Mouse (Mus musculus): ENCODE results near the gene Nek7.
A peak's percentile ranks its signal among the peaks of the same experiment; 100 is the strongest.

Gene Nek7

GRCm38 (mm10) chr1:138568434-138569232 is 51.3 kb downstream of the Nek7 start:
- no peak for DNase-seq

GRCm38 (mm10) chr1:138567946-138568345 is 52.0 kb downstream of the Nek7 start:
- no peak for DNase-seq

- no peak for DNase-seq
Observed at GRCm38 (mm10) chr1:138564677-138565076, 55.3 kb downstream of the Nek7 start.

GRCm38 (mm10) chr1:138560733-138561132 is 59.2 kb downstream of the Nek7 start:
- peak in 1 of 2 experiments; percentile 26 for DNase-seq

GRCm38 (mm10) chr1:138559213-138560101 is 60.5 kb downstream of the Nek7 start:
- peak; percentile 11 to 38 for DNase-seq

GRCm38 (mm10) chr1:138558342-138558741 is 61.6 kb downstream of the Nek7 start:
- DNase-seq: peak in 1 of 2 experiments; percentile 39

GRCm38 (mm10) chr1:138554926-138555325 is 65.0 kb downstream of the Nek7 start:
- no peak for DNase-seq

GRCm38 (mm10) chr1:138550184-138550583 is 69.8 kb downstream of the Nek7 start:
- peak in 1 of 2 experiments; percentile 28 for DNase-seq

- DNase-seq: no peak
Observed at GRCm38 (mm10) chr1:138542170-138542515, 77.8 kb downstream of the Nek7 start.

- DNase-seq: peak in 1 of 2 experiments; percentile 42
Observed at GRCm38 (mm10) chr1:138541495-138542169, 78.3 kb downstream of the Nek7 start.

- DNase-seq: no peak
Observed at GRCm38 (mm10) chr1:138539713-138540112, 80.2 kb downstream of the Nek7 start.

- DNase-seq: no peak
Observed at GRCm38 (mm10) chr1:138538217-138538616, 81.7 kb downstream of the Nek7 start.

GRCm38 (mm10) chr1:138535758-138536574 is 84.0 kb downstream of the Nek7 start:
- no peak for DNase-seq

GRCm38 (mm10) chr1:138530604-138531003 is 89.3 kb downstream of the Nek7 start:
- DNase-seq: no peak

- DNase-seq: no peak
Observed at GRCm38 (mm10) chr1:138523962-138524361, 96.0 kb downstream of the Nek7 start.

GRCm38 (mm10) chr1:138518235-138518634 is 101.7 kb downstream of the Nek7 start:
- no peak for DNase-seq

GRCm38 (mm10) chr1:138517360-138518099 is 102.4 kb downstream of the Nek7 start:
- DNase-seq: no peak

GRCm38 (mm10) chr1:138516946-138517345 is 103.0 kb downstream of the Nek7 start:
- no peak for DNase-seq

GRCm38 (mm10) chr1:138515362-138515761 is 104.6 kb downstream of the Nek7 start:
- DNase-seq: no peak

- no peak for DNase-seq
Observed at GRCm38 (mm10) chr1:138513982-138514381, 106.0 kb downstream of the Nek7 start.

GRCm38 (mm10) chr1:138510566-138510965 is 109.4 kb downstream of the Nek7 start:
- no peak for DNase-seq

All from spleen, adult 18-20 months (tissue).